Mouse (Mus musculus) kidney, adult 11 months (tissue): Measurements from ENCODE around the gene Usp4.

Experiments
- DNase-seq: peaks from one replicate; pipeline ENCODE4 v3.0.0; 2022

The Usp4 gene

DNA sequence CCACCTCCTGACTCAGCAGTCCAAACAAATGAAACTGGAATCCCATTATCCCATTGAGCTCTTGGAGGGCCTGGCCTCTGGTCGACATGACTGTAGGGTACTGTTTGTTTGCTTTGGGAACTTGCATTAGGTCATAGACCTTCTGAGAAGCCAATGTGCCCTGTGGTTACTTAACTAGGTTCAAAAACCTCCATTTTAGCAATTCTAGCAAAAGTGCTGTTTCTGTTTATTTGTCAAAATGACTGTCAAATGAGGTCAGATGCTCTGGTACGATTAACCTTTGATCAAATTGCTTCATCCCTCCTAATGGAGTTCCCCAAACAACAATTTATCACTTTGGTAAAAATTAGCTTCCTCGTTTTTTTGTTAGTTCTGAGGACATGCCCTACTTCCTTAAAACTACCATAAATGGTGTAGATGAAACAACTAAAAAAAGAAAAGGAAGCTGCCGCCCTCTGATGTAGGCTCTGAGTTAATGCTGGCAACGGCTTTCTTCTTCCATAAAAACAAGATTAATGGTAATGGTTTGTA lies 5.3 kb upstream of the Usp4 start:
- peak; percentile 82 for DNase-seq

DNA sequence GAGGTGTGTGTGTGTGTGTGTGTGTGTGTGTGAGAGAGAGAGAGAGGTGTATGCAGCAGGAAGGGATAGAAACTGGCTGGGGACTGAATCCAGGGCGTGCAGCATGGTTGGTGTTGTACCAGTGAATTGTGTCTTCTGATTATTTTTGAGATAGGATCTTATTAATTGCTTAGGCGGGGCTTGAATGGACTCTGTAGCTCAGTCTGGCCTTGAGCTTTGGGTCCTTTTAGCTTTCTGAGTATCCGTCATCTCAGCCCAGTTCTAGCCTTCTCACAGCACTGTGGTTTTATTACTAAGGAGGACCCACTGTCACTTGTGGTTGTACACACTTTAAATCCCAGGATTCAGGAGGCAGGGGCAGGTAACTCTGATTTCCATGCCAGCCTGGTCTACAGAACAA lies 4.3 kb upstream of the Usp4 start:
- DNase-seq, result no peak

GRCm38 (mm10) chr9:108343835-108344234 lies 3.8 kb upstream of the Usp4 start:
- no peak for DNase-seq

- no peak for DNase-seq
Observed at GRCm38 (mm10) chr9:108344471-108344870, 3.2 kb upstream of the Usp4 start.

- DNase-seq, result no peak
Observed at GRCm38 (mm10) chr9:108347024-108347423, 629 bp upstream of the Usp4 start.

- no peak for DNase-seq
Observed at GRCm38 (mm10) chr9:108348290-108348680, 632 bp downstream of the Usp4 start.

GRCm38 (mm10) chr9:108349727-108350126 lies 2.1 kb downstream of the Usp4 start:
- DNase-seq, result no peak

DNA sequence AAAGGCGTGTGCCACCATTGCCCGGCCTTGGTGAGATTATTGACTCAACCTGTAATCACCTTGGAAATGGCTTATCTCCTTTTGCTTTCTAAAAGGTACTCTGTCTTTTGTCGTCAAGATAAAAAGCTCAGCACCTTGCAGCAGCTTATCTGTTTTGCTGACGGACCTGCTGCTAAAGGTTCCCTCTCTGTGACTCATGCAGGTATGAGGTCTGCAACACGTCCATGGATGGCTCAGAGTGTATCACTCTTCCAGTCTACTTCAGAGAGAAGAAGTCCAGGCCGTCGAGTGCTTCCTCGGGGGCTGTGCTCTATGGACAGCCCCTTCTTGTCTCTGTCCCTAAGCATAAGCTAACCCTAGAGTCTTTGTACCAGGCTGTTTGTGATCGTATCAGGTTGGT lies 30.6 kb downstream of the Usp4 start:
- DNase-seq, result no peak

DNA sequence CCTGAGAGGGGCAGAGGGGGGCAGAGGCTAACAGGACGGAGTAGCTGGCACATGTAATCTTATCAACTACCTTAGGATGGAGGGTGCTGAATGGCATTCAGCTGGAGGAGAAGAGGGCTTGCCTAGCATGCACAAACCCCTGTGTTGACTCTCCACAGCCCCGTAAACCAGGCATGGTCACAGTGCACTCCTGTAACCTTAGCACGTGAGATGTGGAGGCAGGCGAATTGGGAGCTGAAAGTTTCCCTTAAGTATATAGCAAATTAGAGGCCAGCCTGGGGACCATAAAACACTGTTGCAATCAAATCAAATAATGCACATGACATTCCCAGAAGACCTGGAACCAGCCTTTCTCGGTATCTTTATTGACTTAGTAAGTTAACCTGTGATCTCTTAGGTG lies 31.1 kb downstream of the Usp4 start:
- no peak for DNase-seq

GRCm38 (mm10) chr9:108379294-108379693 lies 31.6 kb downstream of the Usp4 start:
- DNase-seq, result no peak

- DNase-seq, result no peak
Observed at GRCm38 (mm10) chr9:108381382-108381781, 33.7 kb downstream of the Usp4 start.

- peak; percentile 73 for DNase-seq
Observed at GRCm38 (mm10) chr9:108385006-108385405, 37.4 kb downstream of the Usp4 start.

GRCm38 (mm10) chr9:108386816-108387215 lies 39.2 kb downstream of the Usp4 start:
- no peak for DNase-seq

GRCm38 (mm10) chr9:108388601-108389000 lies 40.9 kb downstream of the Usp4 start:
- peak; percentile 17 for DNase-seq

GRCm38 (mm10) chr9:108389220-108389619 lies 41.6 kb downstream of the Usp4 start:
- peak; percentile 28 for DNase-seq

GRCm38 (mm10) chr9:108392676-108393075 lies 45.0 kb downstream of the Usp4 start, which contains the start of gene 1700102P08Rik:
Gene 1700102P08Rik (plus strand): TSS chr9:108392805.
- DNase-seq, result peak; percentile 79

GRCm38 (mm10) chr9:108394191-108394590 lies 46.5 kb downstream of the Usp4 start:
- DNase-seq, result peak; percentile 53

DNA sequence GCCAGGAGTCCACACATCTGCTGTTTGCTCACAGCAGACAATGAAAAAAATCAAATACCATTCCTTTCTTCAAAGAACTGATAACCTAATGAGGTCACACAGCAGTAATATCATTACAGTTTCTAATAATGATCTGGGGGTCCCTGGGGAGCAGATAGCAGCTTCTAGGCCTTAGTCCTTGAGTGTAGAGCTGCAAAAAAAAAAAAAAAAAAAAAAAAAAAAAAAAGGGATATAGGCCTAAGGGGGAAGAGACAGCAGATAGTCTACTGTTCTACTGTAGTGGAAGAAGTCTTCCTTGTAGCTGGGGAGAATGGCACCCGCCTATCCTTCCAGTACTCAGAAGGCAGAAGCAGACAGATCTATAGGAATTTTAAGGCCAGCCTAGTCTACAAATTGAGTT lies 47.8 kb downstream of the Usp4 start:
- no peak for DNase-seq

- no peak for DNase-seq
Observed at GRCm38 (mm10) chr9:108398324-108398723, 50.7 kb downstream of the Usp4 start.

DNA sequence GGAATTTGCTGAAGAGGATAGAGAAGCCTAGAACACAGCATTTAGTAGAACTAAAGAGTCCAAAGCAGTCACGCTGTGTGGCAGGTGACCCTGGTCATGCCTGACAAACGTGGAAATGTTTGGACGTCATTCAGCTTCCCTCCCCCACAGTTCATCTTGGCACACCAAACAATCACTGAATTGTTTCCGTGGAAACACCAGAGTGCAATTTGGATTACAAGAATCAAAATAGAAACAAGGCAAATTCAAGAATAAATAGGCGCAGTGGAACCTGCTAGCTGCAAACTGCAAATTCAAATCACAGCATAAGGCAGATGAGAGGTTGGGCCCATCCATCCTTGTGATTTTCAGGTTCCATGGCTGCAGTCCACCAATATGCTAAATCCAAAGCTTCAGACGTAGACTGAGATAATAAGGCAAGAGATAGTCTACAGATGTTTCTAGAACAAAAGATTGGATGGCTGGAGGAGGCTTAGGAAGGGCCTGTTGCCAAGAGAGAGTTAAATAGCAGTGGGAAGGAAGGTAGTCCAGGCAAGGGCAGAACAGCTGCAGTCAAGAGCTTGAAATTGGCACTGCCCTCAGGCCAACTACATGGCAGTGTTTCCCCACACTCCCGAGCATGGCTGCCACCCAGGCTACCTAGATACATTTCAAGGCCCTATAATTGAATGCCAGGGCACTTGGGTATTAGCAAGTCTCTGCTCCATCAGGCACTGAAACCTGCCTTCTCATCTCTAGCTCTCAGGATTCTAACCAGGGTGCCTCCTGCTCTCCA lies 53.7 kb downstream of the Usp4 start:
- DNase-seq, result peak; percentile 75

DNA sequence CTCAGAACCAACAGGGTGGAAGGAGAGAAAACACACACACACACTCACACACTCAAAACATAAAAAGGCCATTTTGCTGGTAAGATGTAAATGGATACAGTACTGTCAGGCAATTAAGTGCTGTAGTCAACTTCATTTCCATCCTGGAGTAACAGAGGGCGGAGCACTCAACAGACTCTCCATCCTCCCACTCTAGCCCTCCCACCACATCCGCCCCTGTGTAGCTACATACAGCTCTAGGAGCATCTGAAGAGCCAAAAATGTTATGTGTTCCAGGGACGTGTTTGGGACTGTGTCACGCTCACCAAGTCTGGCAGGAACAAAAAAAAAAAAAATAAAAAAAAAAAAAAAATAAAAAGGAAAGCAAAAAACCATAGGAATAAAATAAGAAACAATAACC lies 55.4 kb downstream of the Usp4 start:
- no peak for DNase-seq

DNA sequence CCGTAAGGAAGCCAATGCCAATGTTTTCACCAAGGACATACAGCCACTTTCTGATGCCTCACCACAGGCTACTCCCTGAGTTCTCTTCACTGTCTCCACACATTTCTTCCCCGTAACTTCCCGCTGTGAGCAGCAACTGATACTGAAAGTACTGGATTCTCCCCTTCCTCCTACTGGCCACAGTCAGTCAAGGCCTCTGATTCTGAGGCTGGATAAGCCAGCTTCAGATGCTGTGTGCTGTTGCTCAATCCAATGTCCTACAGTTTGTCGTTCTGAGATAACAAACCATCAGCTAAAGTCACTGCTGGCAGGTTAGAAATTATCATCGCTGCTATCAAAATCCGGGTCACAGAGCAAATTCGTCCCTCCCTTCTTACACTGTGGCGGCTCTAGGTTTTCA lies 56.8 kb downstream of the Usp4 start:
- DNase-seq, result no peak

GRCm38 (mm10) chr9:108409535-108409934 lies 61.9 kb downstream of the Usp4 start:
- DNase-seq, result no peak

- no peak for DNase-seq
Observed at GRCm38 (mm10) chr9:108411381-108411942, 63.8 kb downstream of the Usp4 start.
